In the genomic region with DNA sequence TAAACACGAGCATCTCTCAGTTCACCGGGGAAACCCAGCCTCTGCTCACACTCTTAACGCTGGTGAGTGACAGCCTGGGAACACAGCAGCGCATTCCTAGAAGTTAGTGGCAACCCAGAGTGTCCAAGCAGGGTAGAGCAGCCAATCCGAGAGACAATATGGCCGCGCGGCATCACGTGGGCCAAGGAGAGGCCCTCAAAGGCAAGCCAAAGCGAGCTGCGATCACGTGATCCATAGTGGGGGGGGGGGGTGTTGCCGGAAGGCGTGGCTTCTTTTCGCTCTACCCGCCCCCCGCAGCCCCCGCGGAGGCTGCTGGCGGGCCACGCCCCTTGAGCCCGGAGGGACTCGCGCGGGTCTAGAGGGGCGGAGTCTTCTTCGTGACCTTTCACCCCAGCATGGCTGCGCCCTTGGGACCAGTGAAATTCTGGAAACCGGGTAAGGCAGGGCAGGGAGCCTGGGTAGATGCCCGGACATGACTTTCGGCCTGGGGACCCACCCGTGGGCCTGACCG, we compare ENCODE assay signal across 1 mouse cellular context.
TF ChIP-seq lines count a peak whose summit lies in the region.

A gene (plus strand): TSS at position 314 of the 511 bp plus-strand sequence.

TF ChIP-seq in myocyte, 11 proteins besides CTCF, POLR2A, EP300 and RAD21 (continued from another document):
- no peak for TF ChIP-seq REST (IDR thresholded peaks at IDR 0.05; ENCODE audit: insufficient read depth, insufficient read length)
- no peak for TF ChIP-seq CEBPB (IDR thresholded peaks at IDR 0.05; ENCODE audit: insufficient read depth, poor library complexity, severe bottlenecking)
- no peak for TF ChIP-seq TCF3 (IDR thresholded peaks at IDR 0.05; ENCODE audit: insufficient read length, low read depth)
